Mouse (Mus musculus): ENCODE measurements around the gene Mios. TPM values are rescaled to one million over a fixed set of nuclear protein-coding genes. Genes with fewer than 3 reads are reported as not detected.

Gene Mios
- polyA plus RNA-seq, 1 experiment: 4.8 TPM

DNA sequence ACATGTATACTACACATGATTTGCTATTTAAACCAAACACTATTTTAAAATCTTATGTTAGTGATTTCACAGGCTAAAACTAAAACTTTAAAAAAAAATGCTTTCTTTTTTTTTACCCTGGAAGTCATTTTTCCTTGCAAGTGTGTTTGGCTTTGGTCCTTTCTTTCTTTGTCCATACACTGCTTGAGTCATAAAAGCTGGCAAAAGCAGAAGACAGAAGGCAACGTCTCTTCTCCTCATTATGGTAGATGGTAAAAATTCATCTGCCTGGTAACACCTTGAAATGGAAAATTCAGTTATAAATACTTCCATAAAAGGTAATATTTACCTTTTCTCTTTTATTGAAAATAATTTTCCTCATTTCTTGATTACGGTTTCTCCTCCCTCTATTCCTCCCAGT, 32.9 kb upstream of the Mios start:
- Histone ChIP-seq H3K27ac (ENCODE audit: control insufficient read depth, insufficient read depth, low read length) (no peak overlapping the region), H3K36me3 (ENCODE audit: control insufficient read depth, insufficient read depth, low read length) (no peaks in the 10 kb centered on the region), H3K4me1 (replicated peaks; ENCODE audit: control insufficient read depth, insufficient read depth, low read length) (no peaks in the 10 kb centered on the region), H3K27me3 (ENCODE audit: control insufficient read depth, insufficient read depth, low read length) (no peaks in the 10 kb centered on the region), H3K4me3 (ENCODE audit: control insufficient read depth, insufficient read depth, low read length) (no peak overlapping the region)
- no peak for TF ChIP-seq POLR2A (IDR thresholded peaks at IDR 0.05; ENCODE audit: control insufficient read depth, extremely low read depth, insufficient read depth, low read length, poor library complexity)
- TF ChIP-seq CTCF (IDR thresholded peaks at IDR 0.05; ENCODE audit: borderline replicate concordance, control insufficient read depth, extremely low read depth, insufficient read depth, low read length, poor library complexity): no peak
- no peak for DNase-seq
- WGBS: 98% methylated on average over 2 of the region's 2 CpGs

DNA sequence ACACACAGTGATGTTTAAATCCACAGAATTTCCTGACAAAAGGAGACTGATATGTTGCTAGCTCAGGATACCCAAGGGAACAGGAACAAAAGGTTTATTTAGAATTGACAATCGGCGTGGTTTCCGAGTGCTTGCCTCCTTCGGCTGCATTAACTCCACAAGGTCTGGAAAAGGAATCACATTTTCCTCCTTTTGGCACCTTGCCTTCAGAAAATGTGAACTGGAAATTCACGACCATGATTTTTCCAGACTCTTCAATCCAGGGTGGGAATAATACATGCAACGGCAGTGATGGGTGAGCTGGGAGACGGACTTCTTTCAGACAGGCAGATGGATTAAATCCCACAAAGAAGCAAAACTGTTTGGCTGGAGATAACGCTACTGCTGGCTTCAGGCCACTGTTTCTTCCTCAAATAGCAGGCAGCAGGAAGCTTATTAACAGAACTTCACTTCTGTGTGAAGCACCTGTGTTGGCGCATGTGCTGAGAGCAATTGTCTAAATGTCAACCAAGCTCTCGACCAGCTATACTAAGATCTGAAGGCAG, 30.6 kb upstream of the Mios start:
- Histone ChIP-seq H3K4me1 (replicated peaks; ENCODE audit: control insufficient read depth, insufficient read depth, low read length) (no peaks in the 10 kb centered on the region), H3K27me3 (ENCODE audit: control insufficient read depth, insufficient read depth, low read length) (no peaks in the 10 kb centered on the region), H3K4me3 (ENCODE audit: control insufficient read depth, insufficient read depth, low read length) (no peak overlapping the region), H3K36me3 (ENCODE audit: control insufficient read depth, insufficient read depth, low read length) (no peaks in the 10 kb centered on the region), H3K27ac (ENCODE audit: control insufficient read depth, insufficient read depth, low read length) (no peak overlapping the region)
- no peak for TF ChIP-seq CTCF (IDR thresholded peaks at IDR 0.05; ENCODE audit: borderline replicate concordance, control insufficient read depth, extremely low read depth, insufficient read depth, low read length, poor library complexity)
- no peak for TF ChIP-seq POLR2A (IDR thresholded peaks at IDR 0.05; ENCODE audit: control insufficient read depth, extremely low read depth, insufficient read depth, low read length, poor library complexity)
- DNase-seq: no peak
- 41% methylated on average over 10 of the region's 10 CpGs for WGBS

DNA sequence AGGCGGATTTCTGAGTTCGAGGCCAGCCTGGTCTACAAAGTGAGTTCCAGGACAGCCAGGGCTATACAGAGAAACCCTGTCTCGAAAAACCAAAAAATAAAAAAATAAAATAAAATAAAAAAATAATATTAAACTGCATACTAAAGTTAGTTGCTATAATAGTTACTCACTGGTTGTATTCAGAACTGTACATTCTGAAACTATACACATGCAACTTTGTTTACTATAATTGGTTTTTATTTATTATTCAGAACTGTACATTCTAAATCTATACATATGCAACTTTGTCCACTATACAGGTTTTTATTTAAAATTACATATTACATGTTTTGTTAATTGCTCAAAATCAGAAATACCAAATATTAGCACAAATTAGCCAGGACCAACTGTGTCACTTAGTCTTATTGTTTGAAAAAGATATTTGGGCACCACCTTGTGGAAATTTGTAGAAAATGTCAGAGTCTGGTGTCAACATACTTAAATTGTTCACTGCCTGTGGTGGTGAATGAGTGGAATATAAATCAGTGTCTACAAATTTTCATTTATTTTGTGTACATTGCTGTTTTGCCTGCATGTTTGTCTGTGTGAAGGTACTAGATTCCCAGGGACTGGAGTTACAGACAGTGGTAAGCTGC, 20.3 kb upstream of the Mios start:
- no peak overlapping the region for H3K4me3 ChIP-seq (ENCODE audit: control insufficient read depth, insufficient read depth, low read length)
- DNase-seq: no peak
- WGBS: 93% methylated on average over 3 of the region's 3 CpGs
- no peaks in the 10 kb centered on the region for H3K27me3 ChIP-seq (ENCODE audit: control insufficient read depth, insufficient read depth, low read length)
- H3K36me3 ChIP-seq (ENCODE audit: control insufficient read depth, insufficient read depth, low read length): no peaks in the 10 kb centered on the region
- no peak for TF ChIP-seq CTCF (IDR thresholded peaks at IDR 0.05; ENCODE audit: borderline replicate concordance, control insufficient read depth, extremely low read depth, insufficient read depth, low read length, poor library complexity)
- TF ChIP-seq POLR2A (IDR thresholded peaks at IDR 0.05; ENCODE audit: control insufficient read depth, extremely low read depth, insufficient read depth, low read length, poor library complexity): no peak
- no peak overlapping the region for H3K27ac ChIP-seq (ENCODE audit: control insufficient read depth, insufficient read depth, low read length)
- no peaks in the 10 kb centered on the region for H3K4me1 ChIP-seq (replicated peaks; ENCODE audit: control insufficient read depth, insufficient read depth, low read length)

DNA sequence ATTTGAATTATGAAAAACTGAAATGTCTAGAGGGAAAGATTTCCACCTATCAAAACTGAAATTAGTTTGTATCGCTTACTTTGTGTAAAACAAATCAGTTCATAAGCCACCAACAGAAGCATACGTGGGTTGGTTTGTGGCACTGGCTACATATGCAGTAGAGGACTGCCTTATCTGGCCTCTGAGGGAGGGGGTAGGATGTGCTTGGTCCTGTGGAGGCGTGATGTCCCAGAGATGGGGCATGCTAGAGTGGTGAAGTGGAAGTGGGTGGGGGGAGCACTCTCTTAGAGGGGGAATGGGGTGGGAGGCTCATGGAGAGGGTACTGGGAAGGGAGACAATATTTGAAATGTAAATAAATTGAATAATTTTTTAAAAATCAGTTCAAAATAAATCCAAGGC, 19.1 kb upstream of the Mios start:
- H3K36me3 ChIP-seq (ENCODE audit: control insufficient read depth, insufficient read depth, low read length): no peaks in the 10 kb centered on the region
- H3K27ac ChIP-seq (ENCODE audit: control insufficient read depth, insufficient read depth, low read length): no peak overlapping the region
- WGBS: 85% methylated on average over 3 of the region's 3 CpGs
- no peaks in the 10 kb centered on the region for H3K27me3 ChIP-seq (ENCODE audit: control insufficient read depth, insufficient read depth, low read length)
- H3K4me3 ChIP-seq (ENCODE audit: control insufficient read depth, insufficient read depth, low read length): no peak overlapping the region
- DNase-seq: no peak
- TF ChIP-seq CTCF (IDR thresholded peaks at IDR 0.05; ENCODE audit: borderline replicate concordance, control insufficient read depth, extremely low read depth, insufficient read depth, low read length, poor library complexity): no peak
- TF ChIP-seq POLR2A (IDR thresholded peaks at IDR 0.05; ENCODE audit: control insufficient read depth, extremely low read depth, insufficient read depth, low read length, poor library complexity): no peak
- no peaks in the 10 kb centered on the region for H3K4me1 ChIP-seq (replicated peaks; ENCODE audit: control insufficient read depth, insufficient read depth, low read length)

DNA sequence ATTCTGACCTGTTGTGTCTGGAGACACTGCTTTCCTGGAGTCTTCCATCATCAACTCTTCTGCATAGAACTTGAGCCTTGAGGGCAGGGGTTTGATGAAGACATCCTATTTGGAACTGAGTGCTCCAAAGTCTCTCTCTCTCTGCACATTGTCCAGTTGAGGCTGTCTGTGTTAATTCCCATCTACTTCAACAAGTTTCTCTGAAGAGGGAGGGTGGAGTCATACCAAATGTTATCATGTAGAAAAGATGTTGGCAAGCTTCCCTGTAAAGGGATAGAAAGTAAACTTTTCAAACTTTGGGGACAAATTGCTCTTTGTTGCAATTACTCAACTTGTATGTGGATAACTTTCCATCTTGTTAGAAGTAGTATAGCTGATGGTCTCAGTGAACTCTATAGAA, 16.5 kb upstream of the Mios start, which contains the start of gene Col28a1:
Gene Col28a1 (minus strand): TSS at position 101 of the 400 bp plus-strand sequence.
- H3K4me1 ChIP-seq (replicated peaks; ENCODE audit: control insufficient read depth, insufficient read depth, low read length): no peaks in the 10 kb centered on the region
- no peak for TF ChIP-seq POLR2A (IDR thresholded peaks at IDR 0.05; ENCODE audit: control insufficient read depth, extremely low read depth, insufficient read depth, low read length, poor library complexity)
- TF ChIP-seq CTCF (IDR thresholded peaks at IDR 0.05; ENCODE audit: borderline replicate concordance, control insufficient read depth, extremely low read depth, insufficient read depth, low read length, poor library complexity): no peak

DNA sequence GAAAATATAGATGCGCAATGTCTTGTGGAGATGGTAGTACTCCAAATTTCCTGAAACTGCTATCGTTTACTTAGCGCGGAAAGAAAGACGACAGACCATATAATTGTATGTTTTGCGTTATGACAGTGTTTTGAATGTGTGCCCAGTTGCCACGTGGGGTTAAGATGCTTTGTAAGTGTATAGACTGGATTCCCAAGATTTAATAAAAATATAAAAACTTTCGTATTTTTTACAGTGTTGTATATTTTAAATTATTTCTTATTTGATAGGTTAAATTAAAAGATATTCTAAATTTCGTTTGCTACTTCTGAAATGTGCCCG, 804 bp downstream of the Mios start:
- WGBS: 16% methylated on average over 10 of the region's 10 CpGs
- no peaks in the 10 kb centered on the region for H3K27me3 ChIP-seq (ENCODE audit: control insufficient read depth, insufficient read depth, low read length)
- no peaks in the 10 kb centered on the region for H3K4me1 ChIP-seq (replicated peaks; ENCODE audit: control insufficient read depth, insufficient read depth, low read length)
- H3K36me3 ChIP-seq (ENCODE audit: control insufficient read depth, insufficient read depth, low read length): peaks cover 3% of the 10 kb centered on the region; the same call in 1 of the 2 replicates
- peak overlapping the region; percentile 99; the same call in 1 of the 2 replicates for H3K4me3 ChIP-seq (ENCODE audit: control insufficient read depth, insufficient read depth, low read length)
- TF ChIP-seq POLR2A (IDR thresholded peaks at IDR 0.05; ENCODE audit: control insufficient read depth, extremely low read depth, insufficient read depth, low read length, poor library complexity): no peak
- no peak for TF ChIP-seq CTCF (IDR thresholded peaks at IDR 0.05; ENCODE audit: borderline replicate concordance, control insufficient read depth, extremely low read depth, insufficient read depth, low read length, poor library complexity)
- no peak overlapping the region; the same call in 1 of the 2 replicates for H3K27ac ChIP-seq (ENCODE audit: control insufficient read depth, insufficient read depth, low read length)
- no peak for DNase-seq

More for the DNA sequence above, 16.5 kb upstream of the Mios start, which contains the start of gene Col28a1:
- Histone ChIP-seq H3K4me3 (ENCODE audit: control insufficient read depth, insufficient read depth, low read length) (no peak within 1 kb of the TSS), H3K27me3 (ENCODE audit: control insufficient read depth, insufficient read depth, low read length) (no peaks in the 10 kb centered on the region), H3K27ac (ENCODE audit: control insufficient read depth, insufficient read depth, low read length) (no peak within 1 kb of the TSS), H3K36me3 (ENCODE audit: control insufficient read depth, insufficient read depth, low read length) (no peaks in the 10 kb centered on the region)
- DNase-seq: no peak
